Mouse (Mus musculus) liver, embryonic 14.5 days (tissue): ENCODE data around the gene Col4a2.

Experiments used
- CTCF ChIP-seq: IDR thresholded peaks from 2 replicates; pipeline ENCODE4 v1.5.1; 2016; ENCODE audit warnings: antibody characterized with exemption, low read depth, control low read depth
- EP300 ChIP-seq: IDR thresholded peaks from 2 replicates; pipeline ENCODE4 v1.6.1; 2016; ENCODE audit warnings: antibody characterized with exemption, low read depth

DNA sequence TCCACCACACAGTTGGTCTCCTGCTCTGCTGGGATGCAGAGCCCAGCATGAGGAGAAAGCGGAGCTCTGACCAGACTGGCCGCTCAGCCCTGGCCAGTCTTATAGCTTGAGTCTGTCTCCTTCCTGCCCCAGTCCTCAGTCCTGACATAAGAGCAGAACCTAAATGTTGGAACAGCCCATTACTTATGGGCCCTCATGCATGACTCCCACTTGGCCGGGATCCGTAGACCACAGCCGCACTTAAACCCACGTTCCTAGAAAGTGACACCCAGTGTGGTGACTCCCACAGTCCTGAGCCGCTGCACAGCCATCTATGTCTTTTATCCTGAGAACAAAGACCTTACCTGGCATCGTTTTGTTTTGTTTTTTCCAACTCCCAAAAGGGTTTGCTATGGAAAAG, 2.0 kb downstream of the Col4a2 start:
- TF ChIP-seq CTCF (no peak), EP300 (no peak)
